Mouse (Mus musculus) natural killer cell, adult 2 months (primary cell): ENCODE data around the gene Pde4d.

Source experiments
- DNase-seq, 2 experiments: peaks; one replicate each; pipeline ENCODE4 v3.0.0; 2022; ENCODE audit warnings: low spot score in 2 of 2

Pde4d gene

GRCm38 (mm10) chr13:109774791-109775190, 1325.0 kb downstream of the Pde4d start:
- no peak for DNase-seq

- DNase-seq, result no peak
These were observed 1325.4 kb downstream of the Pde4d start for GRCm38 (mm10) chr13:109775197-109775596.

- DNase-seq, result peak; percentile 86 to 91
These were observed 1326.4 kb downstream of the Pde4d start for GRCm38 (mm10) chr13:109776116-109776515.

GRCm38 (mm10) chr13:109776995-109777394, 1327.2 kb downstream of the Pde4d start:
- no peak for DNase-seq

- no peak for DNase-seq
These were observed 1327.7 kb downstream of the Pde4d start for GRCm38 (mm10) chr13:109777441-109777840.

GRCm38 (mm10) chr13:109778297-109778835, 1328.6 kb downstream of the Pde4d start:
- DNase-seq, result no peak

- peak in 1 of 2 experiments; percentile 26 for DNase-seq
These were observed 1331.7 kb downstream of the Pde4d start for GRCm38 (mm10) chr13:109781466-109781865.

GRCm38 (mm10) chr13:109788604-109789003, 1338.9 kb downstream of the Pde4d start:
- DNase-seq, result no peak

- no peak for DNase-seq
These were observed 1339.4 kb downstream of the Pde4d start for GRCm38 (mm10) chr13:109789151-109789550.

- no peak for DNase-seq
These were observed 1340.4 kb downstream of the Pde4d start for GRCm38 (mm10) chr13:109790045-109790715.

- no peak for DNase-seq
These were observed 1344.2 kb downstream of the Pde4d start for GRCm38 (mm10) chr13:109793918-109794317.

GRCm38 (mm10) chr13:109798651-109799050, 1348.9 kb downstream of the Pde4d start:
- no peak for DNase-seq

- no peak for DNase-seq
These were observed 1352.5 kb downstream of the Pde4d start for GRCm38 (mm10) chr13:109802201-109802600.

GRCm38 (mm10) chr13:109806193-109806966, 1356.6 kb downstream of the Pde4d start:
- no peak for DNase-seq

GRCm38 (mm10) chr13:109807036-109807435, 1357.3 kb downstream of the Pde4d start:
- DNase-seq, result no peak

GRCm38 (mm10) chr13:109807446-109807845, 1357.7 kb downstream of the Pde4d start:
- no peak for DNase-seq

- DNase-seq, result no peak
These were observed 1358.3 kb downstream of the Pde4d start for GRCm38 (mm10) chr13:109808039-109808438.

GRCm38 (mm10) chr13:109808946-109809345, 1359.2 kb downstream of the Pde4d start:
- no peak for DNase-seq

GRCm38 (mm10) chr13:109809646-109810045, 1359.9 kb downstream of the Pde4d start:
- DNase-seq, result no peak

GRCm38 (mm10) chr13:109813924-109814323, 1364.2 kb downstream of the Pde4d start:
- no peak for DNase-seq

GRCm38 (mm10) chr13:109819071-109819470, 1369.3 kb downstream of the Pde4d start:
- no peak for DNase-seq

- no peak for DNase-seq
These were observed 1370.4 kb downstream of the Pde4d start for GRCm38 (mm10) chr13:109820141-109820540.

- no peak for DNase-seq
These were observed 1371.1 kb downstream of the Pde4d start for GRCm38 (mm10) chr13:109820866-109821265.
